8 mouse cellular contexts compared by ENCODE assay signal in the genomic region with DNA sequence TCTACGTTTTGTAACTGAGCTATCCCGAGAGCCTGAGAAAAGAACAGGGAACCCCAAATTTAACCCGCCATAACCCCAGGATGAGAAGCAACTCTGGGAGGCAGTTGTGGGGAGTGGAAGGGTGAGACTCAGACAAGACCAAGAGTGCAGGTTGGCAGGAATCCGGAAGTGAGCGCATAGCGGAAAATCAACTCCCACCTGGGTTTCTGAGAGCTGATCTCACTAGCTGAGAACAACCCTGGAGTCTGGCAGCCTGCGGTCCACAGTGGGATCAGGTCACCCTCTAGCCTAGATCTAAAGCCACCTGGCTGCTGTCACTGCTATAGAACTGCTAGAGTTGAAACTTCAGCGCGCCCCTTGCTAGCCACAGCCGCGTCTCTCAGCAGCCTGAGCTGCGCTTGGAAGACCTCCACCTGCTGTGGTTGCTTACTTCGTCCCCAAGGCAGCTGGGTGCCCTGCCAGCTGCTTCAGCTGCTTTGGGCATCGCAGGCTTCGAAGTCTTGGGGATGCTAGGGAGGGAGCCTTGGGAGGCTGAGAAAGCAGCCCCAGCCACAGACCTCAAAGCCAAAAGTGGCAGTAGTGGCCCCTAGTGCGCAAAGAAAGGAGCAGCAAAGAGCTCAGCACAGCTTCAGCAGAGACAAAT. TPM values are rescaled to one million over a fixed set of nuclear protein-coding genes. Genes with fewer than 3 reads are reported as not detected.
DNase-seq lines count a peak whose midpoint lies in the region; ATAC-seq and TF ChIP-seq lines count a peak whose summit lies in the region.

No protein-coding gene starts in this region.

- peak overlapping the region; percentile 40 for H3K4me3 ChIP-seq in cerebellum, adult 2 months (replicated peaks; ENCODE audit: insufficient read depth, low read depth, low read length)
- peak overlapping the region; percentile 74 for H3K4me3 ChIP-seq in gastrocnemius, adult 2 months
- peak overlapping the region; percentile 66 for H3K4me3 ChIP-seq in liver, embryonic 15.5 days (replicated peaks)
- H3K4me3 ChIP-seq in neural tube, embryonic 12.5 days: peak overlapping the region; percentile 39

- peak overlapping the region; percentile 88 for H3K9ac ChIP-seq in liver, embryonic 15.5 days
- H3K9ac ChIP-seq in neural tube, embryonic 12.5 days: peak overlapping the region; percentile 62

- H3K4me2 ChIP-seq in liver, embryonic 15.5 days: peak overlapping the region; percentile 99
- H3K4me2 ChIP-seq in neural tube, embryonic 12.5 days (replicated peaks): peak overlapping the region; percentile 92

- H3K27me3 ChIP-seq in cerebellum, adult 2 months (ENCODE audit: control insufficient read depth, insufficient read depth, low read length): no peaks in the 10 kb centered on the region
- no peaks in the 10 kb centered on the region for H3K27me3 ChIP-seq in liver, embryonic 15.5 days
- no peaks in the 10 kb centered on the region for H3K27me3 ChIP-seq in neural tube, embryonic 12.5 days (replicated peaks)

- no peak overlapping the region for H3K27ac ChIP-seq in cerebellum, adult 2 months (ENCODE audit: insufficient read depth, low read length)
- peak overlapping the region; percentile 99 for H3K27ac ChIP-seq in gastrocnemius, adult 2 months
- peak overlapping the region; percentile 94 for H3K27ac ChIP-seq in liver, embryonic 15.5 days (replicated peaks)
- peak overlapping the region; percentile 59; the same call in 1 of the 2 replicates for H3K27ac ChIP-seq in neural tube, embryonic 12.5 days

- no peaks in the 10 kb centered on the region for H3K36me3 ChIP-seq in liver, embryonic 15.5 days (replicated peaks)
- no peaks in the 10 kb centered on the region for H3K36me3 ChIP-seq in neural tube, embryonic 12.5 days

- peak; percentile 32 for DNase-seq in left cerebral cortex, postnatal 4 days
- no peak for DNase-seq in left cerebral cortex, adult 11 months (ENCODE audit: low spot score)
- peak; percentile 41 to 52 for DNase-seq in cerebellum, adult 2 months
- peak; percentile 82 for DNase-seq in gastrocnemius, adult 2 months
- DNase-seq in induced T-regulatory cell, adult 2 months (ENCODE audit: low read depth): peak; percentile 90
- DNase-seq in thymus, postnatal 0 days (ENCODE audit: low spot score): peak; percentile 92

- TF ChIP-seq CTCF in cerebellum, adult 2 months (IDR thresholded peaks at IDR 0.05; ENCODE audit: borderline replicate concordance, insufficient read depth, low read depth, low read length): no peak
- TF ChIP-seq CTCF in gastrocnemius, adult 2 months (IDR thresholded peaks at IDR 0.05): 0 out of 2 replicates have a peak, but pooled peaks have one; percentile 26

- no peaks in the 10 kb centered on the region for H3K9me3 ChIP-seq in liver, embryonic 15.5 days (replicated peaks)
- no peaks in the 10 kb centered on the region for H3K9me3 ChIP-seq in neural tube, embryonic 12.5 days

- peak; percentile 55 for ATAC-seq in liver, embryonic 15.5 days (ENCODE audit: insufficient read depth)
- peak; percentile 28 for ATAC-seq in neural tube, embryonic 12.5 days (ENCODE audit: low FRiP score, low read depth)

- WGBS in cerebellum, adult 2 months: under 1% methylated on average over 16 of the region's 16 CpGs
- WGBS in liver, embryonic 15.5 days (ENCODE audit: insufficient replicate concordance): under 1% methylated on average over 16 of the region's 16 CpGs
- under 1% methylated on average over 16 of the region's 16 CpGs for WGBS in neural tube, embryonic 12.5 days

- no peak for TF ChIP-seq POLR2A in cerebellum, adult 2 months (IDR thresholded peaks at IDR 0.05; ENCODE audit: borderline replicate concordance, insufficient read depth, low read length)

- H3K4me1 ChIP-seq in cerebellum, adult 2 months (ENCODE audit: control insufficient read depth, insufficient read depth, low read length): no peaks in the 10 kb centered on the region; the same call in 1 of the 2 replicates
- peaks cover 76% of the 10 kb centered on the region for H3K4me1 ChIP-seq in liver, embryonic 15.5 days (replicated peaks)
- H3K4me1 ChIP-seq in neural tube, embryonic 12.5 days: peaks cover 25% of the 10 kb centered on the region

- intact Hi-C loops in left cerebral cortex, postnatal 4 days (cut with DNase I): no loop called here
- intact Hi-C loops in gastrocnemius, adult 2 months (cut with DNase I): no loop called here

RNA-seq across cellular contexts. Expression of a gene that starts 10.0 kb away (rescaled TPM):
- 1,000 to 10,000 TPM; 1,734 to 1,903 TPM for total RNA-seq in left cerebral cortex, postnatal 4 days (2021)
- 698 and 753 TPM in 2 replicates for polyA plus RNA-seq in cerebellum, adult 2 months (2012; rRNA removed)
- total RNA-seq in gastrocnemius, adult 2 months (2021): 1,000 to 10,000 TPM; 3,630 to 4,350 TPM
- 470 and 547 TPM in 2 replicates for polyA plus RNA-seq in liver, embryonic 15.5 days (2015; fragmentation: Nextera tagmentation; extraction: Ambion mirVana)
- 931 and 967 TPM in 2 replicates for polyA plus RNA-seq in neural tube, embryonic 12.5 days (2016; fragmentation: Nextera tagmentation; extraction: Ambion mirVana)
- 1,615 and 1,673 TPM in 2 replicates for polyA plus RNA-seq in thymus, postnatal 0 days (2015; fragmentation: Nextera tagmentation; extraction: Ambion mirVana)

RNA-seq across cellular contexts. Expression of a gene that starts 48.0 kb away (rescaled TPM):
- total RNA-seq in left cerebral cortex, postnatal 4 days (2021): 10 to 100 TPM; 19.4 to 23.9 TPM
- polyA plus RNA-seq in cerebellum, adult 2 months (2012; rRNA removed): 9.9 and 12.2 TPM in 2 replicates
- 10 to 100 TPM in 1 of 2 experiments, 1 to 10 TPM in 1; 6.6 to 10.5 TPM for total RNA-seq in gastrocnemius, adult 2 months (2021)
- 1.5 and 1.8 TPM in 2 replicates for polyA plus RNA-seq in liver, embryonic 15.5 days (2015; fragmentation: Nextera tagmentation; extraction: Ambion mirVana)
- polyA plus RNA-seq in neural tube, embryonic 12.5 days (2016; fragmentation: Nextera tagmentation; extraction: Ambion mirVana): 7.7 and 8.6 TPM in 2 replicates
- 7.4 and 7.7 TPM in 2 replicates for polyA plus RNA-seq in thymus, postnatal 0 days (2015; fragmentation: Nextera tagmentation; extraction: Ambion mirVana)
